Mouse (Mus musculus): ENCODE measurements around the gene Olfr963. TPM values are rescaled to one million over a fixed set of nuclear protein-coding genes. Genes with fewer than 3 reads are reported as not detected.

The Olfr963 gene
- polyA plus RNA-seq, 1 experiment from 2014 or later, result not detected

- ATAC-seq (ENCODE audit: insufficient read depth) (no peak; the same call in 1 of the 2 replicates), DNase-seq (peak; percentile 55)
- no peak for TF ChIP-seq CTCF (IDR thresholded peaks at IDR 0.05; ENCODE audit: low read depth)
- no peaks in the 10 kb centered on the region for H3K36me3 ChIP-seq (ENCODE audit: insufficient read depth)
- H3K4me3 ChIP-seq (ENCODE audit: low read depth, low read length), result no peak overlapping the region
- no peaks in the 10 kb centered on the region for H3K9me3 ChIP-seq (ENCODE audit: low read depth, low read length)
- H3K4me1 ChIP-seq (ENCODE audit: insufficient read depth), result no peaks in the 10 kb centered on the region
- no peaks in the 10 kb centered on the region for H3K27me3 ChIP-seq (ENCODE audit: insufficient read depth, low read length)
- no peak overlapping the region for H3K4me2 ChIP-seq
- no peak overlapping the region for H3K9ac ChIP-seq
- 46% methylated on average over 3 of the region's 3 CpGs for WGBS
- H3K27ac ChIP-seq (ENCODE audit: low read depth), result no peak overlapping the region
Measured at GRCm38 (mm10) chr9:39708958-39709357, 42.0 kb downstream of the Olfr963 start.

GRCm38 (mm10) chr9:39711053-39711452 lies 44.0 kb downstream of the Olfr963 start, which contains the start of gene Olfr965:
TSS of gene Olfr965 (plus strand) at chr9:39711353.
- ATAC-seq (ENCODE audit: insufficient read depth), result no peak
- Histone ChIP-seq H3K4me2 (no peak within 1 kb of the TSS), H3K9me3 (ENCODE audit: low read depth, low read length) (no peaks in the 10 kb centered on the region), H3K9ac (no peak within 1 kb of the TSS), H3K27ac (ENCODE audit: low read depth) (no peak within 1 kb of the TSS), H3K36me3 (ENCODE audit: insufficient read depth) (no peaks in the 10 kb centered on the region), H3K4me1 (ENCODE audit: insufficient read depth) (no peaks in the 10 kb centered on the region), H3K27me3 (ENCODE audit: insufficient read depth, low read length) (no peaks in the 10 kb centered on the region), H3K4me3 (ENCODE audit: low read depth, low read length) (no peak within 1 kb of the TSS)
- no peak for DNase-seq
- TF ChIP-seq CTCF (IDR thresholded peaks at IDR 0.05; ENCODE audit: low read depth), result no peak

Other genes with a start within 250 kb of the Olfr963 start
- gene Olfr952, start 240.1 kb upstream of the Olfr963 start, polyA plus RNA-seq (2014; fragmentation: Nextera tagmentation; extraction: Ambion mirVana), result not detected in 2 replicates
- gene Olfr954, start 210.5 kb upstream of the Olfr963 start, polyA plus RNA-seq (2014; fragmentation: Nextera tagmentation; extraction: Ambion mirVana), result not detected in 2 replicates
- gene Olfr955, start 195.3 kb upstream of the Olfr963 start, polyA plus RNA-seq (2014; fragmentation: Nextera tagmentation; extraction: Ambion mirVana), result not detected in 2 replicates
- not detected in 2 replicates for gene Olfr44, start 173.2 kb upstream of the Olfr963 start, polyA plus RNA-seq (2014; fragmentation: Nextera tagmentation; extraction: Ambion mirVana)
- not detected in 2 replicates for gene Olfr957, start 151.4 kb upstream of the Olfr963 start, polyA plus RNA-seq (2014; fragmentation: Nextera tagmentation; extraction: Ambion mirVana)
- not detected in 2 replicates for gene Olfr958, start 113.2 kb upstream of the Olfr963 start, polyA plus RNA-seq (2014; fragmentation: Nextera tagmentation; extraction: Ambion mirVana)
- not detected in 2 replicates for gene Olfr959, start 91.6 kb upstream of the Olfr963 start, polyA plus RNA-seq (2014; fragmentation: Nextera tagmentation; extraction: Ambion mirVana)
- 10.4 and 11.7 TPM in 2 replicates for gene AW551984, start 62.8 kb upstream of the Olfr963 start, polyA plus RNA-seq (2014; fragmentation: Nextera tagmentation; extraction: Ambion mirVana)
- gene Olfr148, start 56.5 kb upstream of the Olfr963 start, polyA plus RNA-seq (2014; fragmentation: Nextera tagmentation; extraction: Ambion mirVana), result not detected in 2 replicates
- gene Olfr960, start 45.8 kb upstream of the Olfr963 start, polyA plus RNA-seq (2014; fragmentation: Nextera tagmentation; extraction: Ambion mirVana), result not detected in 2 replicates
- gene Olfr961, start 22.1 kb upstream of the Olfr963 start, polyA plus RNA-seq (2014; fragmentation: Nextera tagmentation; extraction: Ambion mirVana), result not detected in 2 replicates
- not detected in 2 replicates for gene Olfr149, start 39.9 kb downstream of the Olfr963 start, polyA plus RNA-seq (2014; fragmentation: Nextera tagmentation; extraction: Ambion mirVana)
- not detected in 2 replicates for gene Olfr965, start 44.1 kb downstream of the Olfr963 start, polyA plus RNA-seq (2014; fragmentation: Nextera tagmentation; extraction: Ambion mirVana)
- gene Olfr150, start 63.8 kb downstream of the Olfr963 start, polyA plus RNA-seq (2014; fragmentation: Nextera tagmentation; extraction: Ambion mirVana), result not detected in 2 replicates
- gene Olfr967, start 79.0 kb downstream of the Olfr963 start, polyA plus RNA-seq (2014; fragmentation: Nextera tagmentation; extraction: Ambion mirVana), result not detected in 2 replicates
- not detected in 2 replicates for gene Olfr968, start 116.0 kb downstream of the Olfr963 start, polyA plus RNA-seq (2014; fragmentation: Nextera tagmentation; extraction: Ambion mirVana)
- gene Olfr969, start 123.7 kb downstream of the Olfr963 start, polyA plus RNA-seq (2014; fragmentation: Nextera tagmentation; extraction: Ambion mirVana), result not detected in 2 replicates
- not detected in 2 replicates for gene Olfr970, start 141.7 kb downstream of the Olfr963 start, polyA plus RNA-seq (2014; fragmentation: Nextera tagmentation; extraction: Ambion mirVana)
- gene Olfr971, start 169.7 kb downstream of the Olfr963 start, polyA plus RNA-seq (2014; fragmentation: Nextera tagmentation; extraction: Ambion mirVana), result not detected in 2 replicates
- not detected in 2 replicates for gene Olfr972, start 199.2 kb downstream of the Olfr963 start, polyA plus RNA-seq (2014; fragmentation: Nextera tagmentation; extraction: Ambion mirVana)
- not detected in 2 replicates for gene Olfr229, start 240.1 kb downstream of the Olfr963 start, polyA plus RNA-seq (2014; fragmentation: Nextera tagmentation; extraction: Ambion mirVana)